ENCODE assay signal across 22 mouse cellular contexts in the genomic region with DNA sequence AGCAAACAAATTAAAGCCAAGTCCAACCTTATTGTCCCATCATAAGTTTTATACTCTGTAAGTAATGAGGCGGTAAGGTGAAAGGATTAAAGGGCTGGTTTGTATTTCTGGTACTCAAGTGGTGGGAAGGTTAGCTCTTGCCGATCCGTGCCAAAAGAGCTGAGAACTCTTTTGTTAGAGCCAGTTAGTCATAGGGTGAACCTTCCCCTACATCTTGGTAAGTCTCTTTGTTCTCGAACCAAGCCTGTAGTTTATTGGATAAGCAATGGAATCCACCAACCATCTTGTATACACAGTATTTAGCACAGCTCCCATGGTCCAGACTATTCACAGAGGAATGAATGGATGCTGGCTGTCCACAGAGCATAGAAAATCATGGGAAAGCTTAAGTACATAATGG. TPM values are rescaled to one million over a fixed set of nuclear protein-coding genes. Genes with fewer than 3 reads are reported as not detected.
A peak's percentile ranks its signal among the peaks of the same experiment; 100 is the strongest.
DNase-seq lines count a peak whose midpoint lies in the region; ATAC-seq and TF ChIP-seq lines count a peak whose summit lies in the region.
"Had no signal": no experiment of that assay in that cellular context is flagged by ENCODE, and none has a peak within 500 bp of the region (broad histone marks: within the 10 kb centered on the region; RNA-seq: fewer than 3 reads in every experiment).

No protein-coding gene starts in this region.

- 0 out of 2 replicates have a peak, but pooled peaks have one; percentile 32 for ATAC-seq in forebrain, embryonic 16.5 days
- ATAC-seq in forebrain, embryonic 13.5 days = no peak
- no peak for ATAC-seq in intestine, postnatal 0 days
- no peak for ATAC-seq in intestine, embryonic 16.5 days
- ATAC-seq: intestine, embryonic 15.5 days had no signal

- peaks cover 23% of the 10 kb centered on the region for H3K4me1 ChIP-seq in forebrain, embryonic 16.5 days (replicated peaks; ENCODE audit: control insufficient read depth, insufficient read depth, low read length)
- peaks cover 29% of the 10 kb centered on the region for H3K4me1 ChIP-seq in forebrain, embryonic 13.5 days
- H3K4me1 ChIP-seq in intestine, postnatal 0 days (replicated peaks; ENCODE audit: control insufficient read depth, insufficient read depth, low read length) = 0 out of 2 replicates have a peak, but pooled peaks cover 6% of the 10 kb centered on the region
- H3K4me1 ChIP-seq in intestine, embryonic 16.5 days (ENCODE audit: control insufficient read depth, insufficient read depth, low read length) = peaks cover 10% of the 10 kb centered on the region
- H3K4me1 ChIP-seq: heart, embryonic 13.5 days had no signal

- H3K27me3 ChIP-seq in forebrain, embryonic 16.5 days (replicated peaks; ENCODE audit: control insufficient read depth, insufficient read depth, low read length) = no peaks in the 10 kb centered on the region
- H3K27me3 ChIP-seq in forebrain, embryonic 13.5 days = no peaks in the 10 kb centered on the region
- no peaks in the 10 kb centered on the region for H3K27me3 ChIP-seq in intestine, postnatal 0 days (replicated peaks; ENCODE audit: control insufficient read depth, insufficient read depth, low read length)
- H3K27me3 ChIP-seq in intestine, embryonic 16.5 days (replicated peaks; ENCODE audit: control insufficient read depth, insufficient read depth, low read length) = no peaks in the 10 kb centered on the region
- H3K27me3 ChIP-seq: CH12.LX; heart, embryonic 13.5 days; hindbrain, embryonic 13.5 days; intestine, embryonic 15.5 days had no signal

- H3K9ac ChIP-seq in forebrain, embryonic 16.5 days (replicated peaks; ENCODE audit: low read depth, low read length) = no peak overlapping the region
- no peak overlapping the region for H3K9ac ChIP-seq in forebrain, embryonic 13.5 days
- H3K9ac ChIP-seq in intestine, postnatal 0 days (ENCODE audit: low read depth, low read length) = no peak overlapping the region
- no peak overlapping the region for H3K9ac ChIP-seq in intestine, embryonic 16.5 days (ENCODE audit: low read depth, low read length)
- H3K9ac ChIP-seq: heart, embryonic 13.5 days; hindbrain, embryonic 13.5 days; intestine, embryonic 15.5 days had no signal

- no peak overlapping the region for H3K27ac ChIP-seq in forebrain, embryonic 16.5 days (ENCODE audit: low read length)
- no peak overlapping the region for H3K27ac ChIP-seq in forebrain, embryonic 13.5 days
- peak overlapping the region; percentile 35 for H3K27ac ChIP-seq in intestine, postnatal 0 days (ENCODE audit: low read depth, low read length)
- no peak overlapping the region for H3K27ac ChIP-seq in intestine, embryonic 16.5 days (ENCODE audit: low read length)
- H3K27ac ChIP-seq: heart, embryonic 13.5 days; hindbrain, embryonic 13.5 days; intestine, embryonic 15.5 days had no signal

- H3K4me3 ChIP-seq in forebrain, embryonic 16.5 days (replicated peaks; ENCODE audit: low read length) = no peak overlapping the region
- no peak overlapping the region for H3K4me3 ChIP-seq in forebrain, embryonic 13.5 days
- H3K4me3 ChIP-seq in intestine, postnatal 0 days (ENCODE audit: low read depth, low read length) = no peak overlapping the region
- H3K4me3 ChIP-seq in intestine, embryonic 16.5 days (ENCODE audit: low read length) = no peak overlapping the region
- H3K4me3 ChIP-seq: heart, embryonic 13.5 days; hindbrain, embryonic 13.5 days; intestine, embryonic 15.5 days had no signal

- 18% methylated on average over 4 of the region's 4 CpGs for WGBS in forebrain, embryonic 16.5 days
- whole genome bisulfite sequencing in forebrain, embryonic 13.5 days = 29% methylated on average over 4 of the region's 4 CpGs
- 85% methylated on average over 4 of the region's 4 CpGs for WGBS in intestine, postnatal 0 days
- WGBS in intestine, embryonic 16.5 days = 85% methylated on average over 4 of the region's 4 CpGs
- WGBS in large intestine, adult 2 months = 28% methylated on average over 4 of the region's 4 CpGs

- DNase-seq in R1 (ENCODE audit: low read depth, low spot score) = peak; percentile 9
- peak; percentile 71 for DNase-seq in large intestine, adult 2 months (ENCODE audit: low read depth, low spot score)
- DNase-seq in spleen, adult 18-20 months = no peak
- no peak for DNase-seq in kidney, postnatal 10 days
- DNase-seq: adrenal gland, adult 8-10 months; adrenal gland, postnatal 36 days; cerebellum, adult 18-20 months; cerebellum, postnatal 10 days; gastrocnemius, postnatal 14 days; kidney, adult 8-10 months had no signal

- no peak overlapping the region for H3K4me2 ChIP-seq in forebrain, embryonic 16.5 days (ENCODE audit: low read length)
- no peak overlapping the region for H3K4me2 ChIP-seq in forebrain, embryonic 13.5 days
- H3K4me2 ChIP-seq in intestine, postnatal 0 days (replicated peaks; ENCODE audit: low read depth) = no peak overlapping the region
- no peak overlapping the region for H3K4me2 ChIP-seq in intestine, embryonic 16.5 days (ENCODE audit: low read depth, low read length)
- H3K4me2 ChIP-seq: heart, embryonic 13.5 days; hindbrain, embryonic 13.5 days; intestine, embryonic 15.5 days had no signal

- H3K9me3 ChIP-seq in forebrain, embryonic 16.5 days (ENCODE audit: control insufficient read depth, low read length) = no peaks in the 10 kb centered on the region
- H3K9me3 ChIP-seq in forebrain, embryonic 13.5 days (replicated peaks) = no peaks in the 10 kb centered on the region
- H3K9me3 ChIP-seq in intestine, postnatal 0 days (ENCODE audit: control insufficient read depth) = no peaks in the 10 kb centered on the region
- H3K9me3 ChIP-seq in intestine, embryonic 16.5 days (ENCODE audit: control insufficient read depth, low read length) = no peaks in the 10 kb centered on the region
- H3K9me3 ChIP-seq: heart, embryonic 13.5 days; hindbrain, embryonic 13.5 days; intestine, embryonic 15.5 days had no signal

- peaks cover 38% of the 10 kb centered on the region for H3K36me3 ChIP-seq in forebrain, embryonic 16.5 days (ENCODE audit: control insufficient read depth, insufficient read depth)
- H3K36me3 ChIP-seq in forebrain, embryonic 13.5 days (ENCODE audit: poor library complexity, severe bottlenecking) = peaks cover 78% of the 10 kb centered on the region
- peaks cover 53% of the 10 kb centered on the region for H3K36me3 ChIP-seq in intestine, postnatal 0 days (ENCODE audit: control insufficient read depth, insufficient read depth)
- H3K36me3 ChIP-seq in intestine, embryonic 16.5 days (ENCODE audit: control insufficient read depth, insufficient read depth, low read length) = peaks cover 15% of the 10 kb centered on the region; the same call in 1 of the 2 replicates

- no peak for TF ChIP-seq CTCF in intestine, postnatal 0 days (IDR thresholded peaks at IDR 0.05; ENCODE audit: low read depth)

RNA-seq across cellular contexts. Expression of a gene that starts 14.7 kb away (rescaled TPM):
- 496 and 516 TPM in 2 replicates for polyA plus RNA-seq in forebrain, embryonic 16.5 days (2015; fragmentation: Nextera tagmentation; extraction: Ambion mirVana)
- polyA plus RNA-seq in forebrain, embryonic 13.5 days (2015; fragmentation: Nextera tagmentation; extraction: Ambion mirVana) = 399 and 431 TPM in 2 replicates
- polyA plus RNA-seq in intestine, postnatal 0 days (2015; fragmentation: Nextera tagmentation; extraction: Ambion mirVana) = 254 and 260 TPM in 2 replicates
- 302 and 321 TPM in 2 replicates for polyA plus RNA-seq in intestine, embryonic 16.5 days (2015; fragmentation: Nextera tagmentation; extraction: Ambion mirVana)
- polyA plus RNA-seq in large intestine, adult 2 months (2012; rRNA removed) = 59.6 and 72.2 TPM in 2 replicates

RNA-seq across cellular contexts. Expression of a gene that starts 14.9 kb away (rescaled TPM):
- polyA plus RNA-seq in forebrain, embryonic 16.5 days (2015; fragmentation: Nextera tagmentation; extraction: Ambion mirVana) = 12.2 and 16.5 TPM in 2 replicates
- 13.5 and 15.7 TPM in 2 replicates for polyA plus RNA-seq in forebrain, embryonic 13.5 days (2015; fragmentation: Nextera tagmentation; extraction: Ambion mirVana)
- 6.7 TPM in 2 replicates for polyA plus RNA-seq in intestine, postnatal 0 days (2015; fragmentation: Nextera tagmentation; extraction: Ambion mirVana)
- polyA plus RNA-seq in intestine, embryonic 16.5 days (2015; fragmentation: Nextera tagmentation; extraction: Ambion mirVana) = 6.2 and 8.8 TPM in 2 replicates
- 2.4 and 6.1 TPM in 2 replicates for polyA plus RNA-seq in large intestine, adult 2 months (2012; rRNA removed)

RNA-seq across cellular contexts. Expression of a gene that starts 48.6 kb away (rescaled TPM):
- 1.5 and 2.9 TPM in 2 replicates for polyA plus RNA-seq in forebrain, embryonic 16.5 days (2015; fragmentation: Nextera tagmentation; extraction: Ambion mirVana)
- 0.09 and 0.50 TPM in 2 replicates for polyA plus RNA-seq in forebrain, embryonic 13.5 days (2015; fragmentation: Nextera tagmentation; extraction: Ambion mirVana)
- 0.26 and 0.56 TPM in 2 replicates for polyA plus RNA-seq in intestine, postnatal 0 days (2015; fragmentation: Nextera tagmentation; extraction: Ambion mirVana)
- polyA plus RNA-seq in intestine, embryonic 16.5 days (2015; fragmentation: Nextera tagmentation; extraction: Ambion mirVana) = 0.34 TPM in 1 of 2 replicates, not detected in the other
- polyA plus RNA-seq in large intestine, adult 2 months (2012; rRNA removed) = 0.05 and 0.11 TPM in 2 replicates
- polyA plus RNA-seq: heart, postnatal 0 days had no signal

RNA-seq across cellular contexts. Expression of a gene that starts 52.2 kb away (rescaled TPM):
- polyA plus RNA-seq in forebrain, embryonic 16.5 days (2015; fragmentation: Nextera tagmentation; extraction: Ambion mirVana) = not detected in 2 replicates
- not detected in 2 replicates for polyA plus RNA-seq in forebrain, embryonic 13.5 days (2015; fragmentation: Nextera tagmentation; extraction: Ambion mirVana)
- not detected in 2 replicates for polyA plus RNA-seq in intestine, postnatal 0 days (2015; fragmentation: Nextera tagmentation; extraction: Ambion mirVana)
- not detected in 2 replicates for polyA plus RNA-seq in intestine, embryonic 16.5 days (2015; fragmentation: Nextera tagmentation; extraction: Ambion mirVana)
- polyA plus RNA-seq in large intestine, adult 2 months (2012; rRNA removed) = not detected in 2 replicates
- polyA plus RNA-seq: embryonic facial prominence, embryonic 11.5 days; forebrain, embryonic 11.5 days; gonadal fat pad, adult 2 months; heart, embryonic 13.5 days; heart, postnatal 0 days; hindbrain, embryonic 13.5 days; intestine, embryonic 15.5 days had no signal

Comparison
In these comparisons a context has a peak if more than half of its experiments do, and no peak if none do; other contexts are left out.
1. DNase-seq: peak in R1 (single experiment) and large intestine, adult 2 months (single experiment); none in spleen, adult 18-20 months (0 of 2) and kidney, postnatal 10 days (single experiment).